Mouse (Mus musculus): Measurements from ENCODE around the gene Arl6ip6. TPM values are rescaled to one million over a fixed set of nuclear protein-coding genes. Genes with fewer than 3 reads are reported as not detected.

Arl6ip6 gene
- polyA plus RNA-seq, 1 experiment from 2014 or later: 74.4 TPM

GRCm38 (mm10) chr2:53206749-53207148, 15.2 kb downstream of the Arl6ip6 start:
- Histone ChIP-seq H3K36me3 (replicated peaks) (peaks cover 80% of the 10 kb centered on the region), H3K27ac (no peak overlapping the region), H3K9me3 (no peaks in the 10 kb centered on the region; the same call in 1 of the 2 replicates), H3K4me3 (no peak overlapping the region), H3K4me1 (no peaks in the 10 kb centered on the region), H3K27me3 (ENCODE audit: poor library complexity, severe bottlenecking) (no peaks in the 10 kb centered on the region)
- no peak for DNase-seq (ENCODE audit: extremely low spot score, low spot score)

GRCm38 (mm10) chr2:53213493-53213892, 22.0 kb downstream of the Arl6ip6 start:
- no peaks in the 10 kb centered on the region; the same call in 1 of the 2 replicates for H3K9me3 ChIP-seq
- no peak for DNase-seq (ENCODE audit: extremely low spot score, low spot score)
- H3K4me3 ChIP-seq: no peak overlapping the region
- H3K36me3 ChIP-seq (replicated peaks): peaks cover 100% of the 10 kb centered on the region
- no peaks in the 10 kb centered on the region for H3K27me3 ChIP-seq (ENCODE audit: poor library complexity, severe bottlenecking)
- 89% methylated on average over 1 of the region's 1 CpGs for WGBS
- H3K27ac ChIP-seq: no peak overlapping the region
- H3K4me1 ChIP-seq: no peaks in the 10 kb centered on the region

- DNase-seq (ENCODE audit: extremely low spot score, low spot score): no peak
- Histone ChIP-seq H3K4me1 (no peaks in the 10 kb centered on the region), H3K27ac (no peak overlapping the region), H3K4me3 (no peak overlapping the region), H3K9me3 (peaks cover 5% of the 10 kb centered on the region; the same call in 1 of the 2 replicates), H3K36me3 (replicated peaks) (peaks cover 62% of the 10 kb centered on the region), H3K27me3 (ENCODE audit: poor library complexity, severe bottlenecking) (no peaks in the 10 kb centered on the region)
- WGBS: 88% methylated on average over 5 of the region's 5 CpGs
These were observed 30.7 kb downstream of the Arl6ip6 start for GRCm38 (mm10) chr2:53222242-53222641.

GRCm38 (mm10) chr2:53256982-53257381, 65.5 kb downstream of the Arl6ip6 start:
- H3K9me3 ChIP-seq: no peaks in the 10 kb centered on the region
- WGBS: 80% methylated on average over 2 of the region's 2 CpGs
- no peak overlapping the region for H3K27ac ChIP-seq
- no peaks in the 10 kb centered on the region for H3K27me3 ChIP-seq (ENCODE audit: poor library complexity, severe bottlenecking)
- H3K4me1 ChIP-seq: no peaks in the 10 kb centered on the region
- DNase-seq (ENCODE audit: extremely low spot score, low spot score): no peak
- no peak overlapping the region for H3K4me3 ChIP-seq
- H3K36me3 ChIP-seq (replicated peaks): no peaks in the 10 kb centered on the region

Other genes starting within 250 kb of the Arl6ip6 start
- 202 and 213 TPM in 2 replicates for gene Prpf40a, start 442 bp upstream of the Arl6ip6 start, polyA plus RNA-seq (2016; fragmentation: Nextera tagmentation; extraction: Ambion mirVana)

All from forebrain, embryonic 10.5 days (tissue).